Mouse (Mus musculus) brain, embryonic 14.5 days (tissue): ENCODE data around the gene Ppm1d.

Source experiments
- CTCF ChIP-seq: fragments of 200-500 bp; IDR thresholded peaks from 2 replicates; pipeline ENCODE4 v1.5.1; 2012; ENCODE audit warnings: inconsistent platforms, mild to moderate bottlenecking, moderate library complexity, borderline replicate concordance; ENCODE audit not compliant: insufficient read depth, insufficient read length; ENCODE audit errors: extremely low read depth
- POLR2A ChIP-seq: fragments of 200-500 bp; IDR thresholded peaks from 2 replicates; pipeline ENCODE4 v1.6.1; 2012; ENCODE audit warnings: mild to moderate bottlenecking, inconsistent platforms, borderline replicate concordance; ENCODE audit not compliant: poor library complexity, insufficient read depth, insufficient read length, severe bottlenecking; ENCODE audit errors: extremely low read depth

- TF ChIP-seq CTCF (no peak), POLR2A (no peak)
Observed at GRCm38 (mm10) chr11:85281219-85281878, 29.7 kb upstream of the Ppm1d start.
